Mouse (Mus musculus) kidney, embryonic 14.5 days (tissue): ENCODE data around the gene Sox13. TPM values are rescaled to one million over a fixed set of nuclear protein-coding genes. Genes with fewer than 3 reads are reported as not detected.
A peak's percentile ranks its signal among the peaks of the same experiment; 100 is the strongest.

Experiments used
- ATAC-seq: fragments of 200-750 bp; cut with Nextera tagmentation; 2 replicates; pipeline ENCODE4 v1.8.0; 2017; ENCODE audit warnings: moderate number of reproducible peaks, mild to moderate bottlenecking, moderate TSS enrichment, moderate library complexity; ENCODE audit not compliant: low FRiP score, low TSS enrichment
- H3K27ac ChIP-seq: fragments of 300-500 bp; sonication (generic); 2 replicates; pipeline ENCODE4 v1.5.1; 2014; ENCODE audit warnings: low read depth, mild to moderate bottlenecking, low read length, moderate library complexity, mixed read lengths
- H3K27me3 ChIP-seq: fragments of 300-500 bp; sonication (generic); 2 replicates; pipeline ENCODE4 v1.6.1; 2014; ENCODE audit warnings: mild to moderate bottlenecking, low read length; ENCODE audit not compliant: control insufficient read depth, insufficient read depth
- H3K36me3 ChIP-seq: fragments of 300-500 bp; sonication (generic); 2 replicates; pipeline ENCODE4 v1.6.1; 2014; ENCODE audit warnings: low read length, mixed read lengths; ENCODE audit not compliant: control insufficient read depth, insufficient read depth
- H3K4me1 ChIP-seq: fragments of 300-500 bp; sonication (generic); 2 replicates; pipeline ENCODE4 v1.6.1; 2014; ENCODE audit warnings: low read length, mixed read lengths; ENCODE audit not compliant: control insufficient read depth, insufficient read depth
- H3K4me2 ChIP-seq: fragments of 300-500 bp; sonication (generic); replicated peaks from 2 replicates; pipeline ENCODE4 v1.6.1; 2014; ENCODE audit warnings: low read depth, mild to moderate bottlenecking, low read length
- H3K4me3 ChIP-seq: fragments of 300-500 bp; sonication (generic); 2 replicates; pipeline ENCODE4 v1.5.1; 2014; ENCODE audit warnings: mild to moderate bottlenecking, low read length
- H3K9ac ChIP-seq: fragments of 300-500 bp; sonication (generic); 2 replicates; pipeline ENCODE4 v1.6.1; 2014; ENCODE audit warnings: low read depth, mild to moderate bottlenecking, low read length, moderate library complexity
- H3K9me3 ChIP-seq: fragments of 300-500 bp; sonication (generic); 2 replicates; pipeline ENCODE4 v1.6.1; 2016; ENCODE audit warnings: low read length; ENCODE audit not compliant: control insufficient read depth
- WGBS: fragments of 180-500 bp; shearing (Covaris S2); extraction: QIAGEN DNeasy Blood & Tissue Kit; methylation state at CpG from one replicate; pipeline ENCODE4 v1.1.7; 2014; 5-methylcytosine and 5-hydroxymethylcytosine counted together
- polyA plus RNA-seq: library from polyadenylated mRNA; unstranded; fragments of >200 nt; fragmentation: Nextera tagmentation; extraction: Ambion mirVana; gene quantifications from 2 replicates; pipeline ENCODE4 v1.2.1, GENCODE M21; 2014

The Sox13 gene
- polyA plus RNA-seq, 1 experiment from 2014 or later, result 16.2 TPM

DNA sequence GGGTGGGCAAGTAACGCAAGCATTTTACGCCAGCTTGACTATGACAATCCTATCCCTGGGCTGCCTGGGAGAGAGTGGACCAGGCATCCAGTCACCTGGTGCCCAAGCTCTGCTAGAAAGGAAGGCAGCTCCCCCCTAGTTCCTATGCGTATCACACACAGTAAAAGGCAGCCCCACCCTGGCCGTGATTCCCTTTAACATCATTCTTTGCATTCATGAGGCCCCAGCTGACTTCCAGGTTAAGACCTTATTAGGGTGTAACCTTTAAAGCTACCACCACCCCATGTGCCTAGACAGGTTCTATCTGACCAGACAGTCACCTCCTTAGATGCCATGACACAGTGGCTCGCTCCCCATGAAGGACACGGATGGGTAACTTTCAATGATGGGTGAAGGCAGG lies 8.7 kb downstream of the Sox13 start:
- H3K4me1 ChIP-seq, result peaks cover 67% of the 10 kb centered on the region
- no peaks in the 10 kb centered on the region for H3K36me3 ChIP-seq
- H3K9ac ChIP-seq, result no peak overlapping the region
- H3K9me3 ChIP-seq, result no peaks in the 10 kb centered on the region
- no peak overlapping the region for H3K4me3 ChIP-seq
- WGBS, result 49% methylated on average over 6 of the region's 6 CpGs
- H3K27me3 ChIP-seq, result no peaks in the 10 kb centered on the region
- no peak overlapping the region for H3K4me2 ChIP-seq
- ATAC-seq, result no peak
- peak overlapping the region; percentile 30; the same call in 1 of the 2 replicates for H3K27ac ChIP-seq

GRCm38 (mm10) chr1:133415086-133415485 lies 9.1 kb downstream of the Sox13 start:
- no peaks in the 10 kb centered on the region for H3K27me3 ChIP-seq
- no peak for ATAC-seq
- no peak overlapping the region for H3K4me3 ChIP-seq
- no peak overlapping the region for H3K4me2 ChIP-seq
- peak overlapping the region; percentile 30; the same call in 1 of the 2 replicates for H3K27ac ChIP-seq
- H3K9ac ChIP-seq, result no peak overlapping the region
- WGBS, result 51% methylated on average over 7 of the region's 7 CpGs
- H3K36me3 ChIP-seq, result no peaks in the 10 kb centered on the region
- H3K4me1 ChIP-seq, result peaks cover 65% of the 10 kb centered on the region
- H3K9me3 ChIP-seq, result no peaks in the 10 kb centered on the region

DNA sequence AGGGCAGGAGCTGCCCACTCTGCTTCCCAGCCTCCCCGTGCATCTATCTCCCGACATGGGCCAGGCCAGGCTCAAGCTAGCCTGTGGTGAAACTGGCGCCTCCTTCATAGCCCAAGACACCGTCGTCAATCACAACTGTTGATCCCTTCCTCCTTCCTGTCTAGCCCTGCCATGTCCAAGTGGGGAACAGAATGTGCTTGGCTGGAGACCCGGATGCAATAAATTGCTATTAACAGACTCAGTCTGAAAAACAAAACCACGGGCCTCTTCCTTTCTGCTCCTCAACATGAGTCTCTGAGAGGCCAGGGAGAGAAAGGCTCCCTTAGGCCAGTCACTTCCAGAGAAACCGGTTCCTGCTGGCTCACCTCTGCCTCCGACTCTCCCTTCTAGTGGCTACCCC lies 11.2 kb downstream of the Sox13 start:
- Histone ChIP-seq H3K4me2 (no peak overlapping the region), H3K36me3 (no peaks in the 10 kb centered on the region), H3K4me1 (peaks cover 66% of the 10 kb centered on the region), H3K9ac (no peak overlapping the region), H3K4me3 (no peak overlapping the region), H3K27ac (peak overlapping the region; percentile 68), H3K9me3 (no peaks in the 10 kb centered on the region), H3K27me3 (no peaks in the 10 kb centered on the region)
- WGBS, result 26% methylated on average over 9 of the region's 9 CpGs
- ATAC-seq, result no peak

DNA sequence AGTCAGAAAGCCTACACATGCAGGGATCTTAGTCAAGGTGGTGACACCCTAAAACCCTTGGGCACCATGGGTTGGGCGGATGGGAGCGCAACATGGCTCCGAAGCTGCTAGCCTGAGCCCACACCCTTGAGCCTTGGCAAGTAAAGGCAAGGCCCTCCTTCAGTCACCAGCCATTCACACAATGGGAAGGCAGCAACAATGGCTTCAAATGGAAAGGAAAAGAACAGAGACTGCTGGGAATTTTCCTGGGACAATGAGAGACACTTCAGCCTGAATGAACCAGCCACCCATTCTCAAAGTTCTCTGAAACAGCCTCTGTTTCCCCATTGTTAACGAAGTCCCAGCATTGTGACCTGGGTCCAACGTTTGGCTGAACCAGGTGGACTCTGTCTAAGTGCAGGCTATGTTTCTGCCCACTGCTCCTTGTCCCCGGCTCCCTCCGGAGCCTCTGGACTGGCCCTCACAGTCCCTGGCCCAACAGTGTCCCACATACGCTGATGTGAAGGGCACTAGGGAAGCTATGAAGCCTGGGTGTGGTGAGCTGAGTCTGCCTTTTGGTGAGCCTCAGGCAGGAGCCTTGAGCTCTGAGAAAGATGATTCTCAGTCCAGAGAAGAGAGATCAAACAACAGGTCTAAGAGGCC lies 12.6 kb downstream of the Sox13 start:
- Histone ChIP-seq H3K9me3 (no peaks in the 10 kb centered on the region), H3K4me3 (no peak overlapping the region), H3K27me3 (no peaks in the 10 kb centered on the region), H3K4me1 (peaks cover 55% of the 10 kb centered on the region), H3K36me3 (no peaks in the 10 kb centered on the region), H3K9ac (no peak overlapping the region), H3K27ac (no peak overlapping the region; the same call in 1 of the 2 replicates), H3K4me2 (no peak overlapping the region)
- 77% methylated on average over 8 of the region's 8 CpGs for WGBS
- no peak for ATAC-seq

DNA sequence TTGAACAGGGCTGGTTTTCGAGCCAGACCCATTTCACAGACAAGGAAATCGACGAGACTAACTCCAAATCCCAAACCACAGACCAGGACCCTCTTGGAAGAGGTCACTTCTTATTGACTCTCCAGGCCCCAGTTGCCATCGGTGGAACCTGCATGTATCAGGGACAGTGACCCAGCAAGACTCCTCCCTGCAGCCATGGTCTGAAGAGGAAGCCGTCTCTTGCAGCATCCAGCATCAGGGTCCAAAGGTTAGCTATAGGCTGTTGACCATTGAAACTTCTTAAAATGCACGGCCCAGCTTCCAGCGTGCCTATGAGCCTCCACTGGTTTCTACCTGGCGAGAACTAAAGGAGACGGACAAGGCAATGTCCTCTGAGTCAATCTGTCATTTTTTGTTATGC lies 14.4 kb downstream of the Sox13 start:
- no peak for ATAC-seq
- no peak overlapping the region for H3K4me2 ChIP-seq
- H3K27ac ChIP-seq, result no peak overlapping the region
- H3K4me3 ChIP-seq, result no peak overlapping the region
- 65% methylated on average over 9 of the region's 9 CpGs for WGBS
- no peaks in the 10 kb centered on the region for H3K27me3 ChIP-seq
- no peaks in the 10 kb centered on the region for H3K36me3 ChIP-seq
- no peaks in the 10 kb centered on the region for H3K9me3 ChIP-seq
- no peak overlapping the region for H3K9ac ChIP-seq
- peaks cover 43% of the 10 kb centered on the region for H3K4me1 ChIP-seq

DNA sequence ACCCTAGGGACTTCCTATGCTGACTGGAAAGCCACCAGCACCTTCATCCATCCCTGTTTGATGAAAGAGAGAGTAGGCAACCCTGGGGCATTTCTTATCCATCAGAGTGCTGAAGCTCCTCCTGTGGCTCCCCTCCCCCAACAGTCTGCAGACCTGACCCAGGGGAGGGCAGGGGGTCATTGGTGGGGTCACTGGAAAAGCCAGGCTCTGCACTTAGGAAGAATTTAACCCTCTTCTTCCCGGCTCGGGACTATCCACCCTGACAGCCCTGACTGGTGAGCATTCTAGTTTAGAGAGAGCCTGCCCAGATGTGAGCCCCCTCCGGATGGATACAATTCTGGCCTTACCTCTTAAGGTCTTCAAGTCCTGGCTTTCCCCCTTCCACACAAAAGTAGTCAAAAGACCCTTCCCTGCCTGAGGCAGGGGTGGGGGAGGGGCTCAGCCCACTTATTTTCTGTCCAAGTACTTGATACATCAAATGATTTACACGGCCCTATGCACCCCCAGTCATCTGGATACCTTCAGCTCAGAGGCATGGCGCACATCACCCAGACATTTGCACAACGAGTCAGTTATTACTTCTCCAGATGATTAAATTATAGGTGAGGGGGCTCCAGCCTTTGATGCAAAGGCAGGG lies 15.2 kb downstream of the Sox13 start:
- no peak overlapping the region for H3K4me3 ChIP-seq
- ATAC-seq, result 0 out of 2 replicates have a peak, but pooled peaks have one; percentile 20
- peak overlapping the region; percentile 10; the same call in 1 of the 2 replicates for H3K4me2 ChIP-seq
- no peaks in the 10 kb centered on the region for H3K36me3 ChIP-seq
- H3K4me1 ChIP-seq, result peaks cover 36% of the 10 kb centered on the region
- no peaks in the 10 kb centered on the region for H3K27me3 ChIP-seq
- no peaks in the 10 kb centered on the region for H3K9me3 ChIP-seq
- no peak overlapping the region for H3K9ac ChIP-seq
- no peak overlapping the region for H3K27ac ChIP-seq
- 10% methylated on average over 6 of the region's 6 CpGs for WGBS

GRCm38 (mm10) chr1:133408321-133408720 lies 15.9 kb downstream of the Sox13 start:
- Histone ChIP-seq H3K9ac (no peak overlapping the region), H3K27ac (no peak overlapping the region; the same call in 1 of the 2 replicates), H3K4me3 (no peak overlapping the region), H3K4me2 (no peak overlapping the region), H3K27me3 (no peaks in the 10 kb centered on the region), H3K36me3 (no peaks in the 10 kb centered on the region), H3K9me3 (no peaks in the 10 kb centered on the region), H3K4me1 (peaks cover 29% of the 10 kb centered on the region)
- no peak for ATAC-seq
- WGBS, result 26% methylated on average over 9 of the region's 9 CpGs

DNA sequence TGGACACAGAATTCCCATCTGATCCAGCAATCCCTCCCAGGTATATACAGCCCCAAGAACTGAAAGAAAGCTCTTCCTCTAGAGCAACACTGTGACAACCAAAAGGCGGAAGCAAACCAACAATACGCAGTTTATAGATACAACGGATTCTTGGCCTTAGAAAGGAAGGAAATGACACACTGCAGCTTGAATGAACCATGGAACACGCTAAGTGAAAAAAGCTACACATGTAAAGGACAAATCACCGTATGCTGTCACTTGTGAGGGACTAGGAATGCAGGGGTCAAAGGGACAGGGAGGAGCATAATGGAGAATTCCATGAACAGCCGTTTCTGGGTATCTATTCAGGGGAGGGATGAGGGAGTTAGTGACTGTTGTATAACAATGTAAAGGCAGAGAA lies 16.7 kb downstream of the Sox13 start:
- peaks cover 21% of the 10 kb centered on the region for H3K4me1 ChIP-seq
- H3K4me2 ChIP-seq, result no peak overlapping the region
- no peaks in the 10 kb centered on the region for H3K27me3 ChIP-seq
- H3K9me3 ChIP-seq, result no peaks in the 10 kb centered on the region
- H3K9ac ChIP-seq, result no peak overlapping the region
- 65% methylated on average over 6 of the region's 6 CpGs for WGBS
- H3K4me3 ChIP-seq, result no peak overlapping the region
- ATAC-seq, result no peak
- no peaks in the 10 kb centered on the region for H3K36me3 ChIP-seq
- no peak overlapping the region for H3K27ac ChIP-seq

DNA sequence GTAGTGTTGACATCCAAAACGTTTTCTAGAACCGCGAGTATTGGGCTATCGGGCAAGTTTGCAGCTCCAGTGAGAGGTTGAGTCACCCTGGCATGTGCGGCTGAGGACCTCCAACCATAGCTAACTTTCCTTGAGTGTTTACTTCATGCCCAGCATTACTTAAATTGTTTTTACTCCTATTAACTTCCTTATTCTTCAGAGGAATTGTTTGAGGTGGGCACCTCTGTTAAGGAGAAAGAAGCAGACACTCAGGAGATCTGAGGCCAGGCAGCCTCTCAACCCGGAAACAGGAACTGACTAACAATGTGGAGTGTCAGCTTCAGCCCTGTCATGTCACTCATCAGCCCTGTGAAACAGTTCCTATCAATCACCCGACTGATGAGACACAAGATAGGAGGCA lies 17.6 kb downstream of the Sox13 start:
- Histone ChIP-seq H3K4me2 (no peak overlapping the region), H3K27me3 (no peaks in the 10 kb centered on the region), H3K27ac (0 out of 2 replicates have a peak overlapping the region, but pooled peaks have one; percentile 26), H3K9me3 (no peaks in the 10 kb centered on the region), H3K4me3 (no peak overlapping the region), H3K9ac (no peak overlapping the region), H3K36me3 (no peaks in the 10 kb centered on the region), H3K4me1 (peaks cover 21% of the 10 kb centered on the region)
- WGBS, result 84% methylated on average over 7 of the region's 7 CpGs
- no peak for ATAC-seq
